Mouse (Mus musculus) heart, adult 2 months (tissue): ENCODE measurements at regions not wholly inside any gene's neighbourhood (a gene's known extent, or its start where the extent isn't known, plus 50 kb on each side); places are given as distances from the start of the nearest gene placed in this dataset.

Experiments used
- DNase-seq, 2 experiments: peaks; one replicate each; pipeline ENCODE4 v3.0.0; 2021
- H3K27ac ChIP-seq: fragments of 200-600 bp; 2 replicates; pipeline ENCODE4 v1.8.1; 2022
- H3K27me3 ChIP-seq: fragments of 200-500 bp; 2 replicates; pipeline ENCODE4 v1.6.1; 2012; ENCODE audit warnings: mild to moderate bottlenecking, low read length, inconsistent platforms, mixed read lengths; ENCODE audit not compliant: control insufficient read depth, insufficient read depth
- H3K36me3 ChIP-seq: fragments of 200-500 bp; 2 replicates; pipeline ENCODE4 v1.6.1; 2012; ENCODE audit warnings: low read length, inconsistent platforms; ENCODE audit not compliant: control insufficient read depth, insufficient read depth
- H3K4me1 ChIP-seq: fragments of 200-500 bp; 2 replicates; pipeline ENCODE4 v1.6.1; 2011; ENCODE audit warnings: low read length; ENCODE audit not compliant: control insufficient read depth, insufficient read depth
- H3K4me3 ChIP-seq: fragments of 200-600 bp; 2 replicates; pipeline ENCODE4 v1.8.1; 2022
- H3K79me2 ChIP-seq: fragments of 200-500 bp; replicated peaks from 2 replicates; pipeline ENCODE4 v1.6.1; 2012; ENCODE audit warnings: mild to moderate bottlenecking, inconsistent platforms, low read length, moderate library complexity, mixed read lengths; ENCODE audit not compliant: control insufficient read depth, insufficient read depth
- H3K9ac ChIP-seq: fragments of 200-500 bp; 2 replicates; pipeline ENCODE4 v1.6.1; 2012; ENCODE audit warnings: low read depth, mild to moderate bottlenecking, control low read depth, inconsistent platforms, low read length, mixed read lengths
- CTCF ChIP-seq: fragments of 200-600 bp; IDR thresholded peaks from 2 replicates; pipeline ENCODE4 v1.8.1; 2022; ENCODE audit warnings: antibody characterized with exemption, mild to moderate bottlenecking, moderate library complexity
- EP300 ChIP-seq: fragments of 200-500 bp; IDR thresholded peaks from 2 replicates; pipeline ENCODE4 v1.6.1; 2011; ENCODE audit warnings: low read depth, low read length, control low read depth; ENCODE audit not compliant: insufficient read depth
- POLR2A ChIP-seq: fragments of 200-500 bp; IDR thresholded peaks from 2 replicates; pipeline ENCODE4 v1.6.1; 2011; ENCODE audit warnings: mild to moderate bottlenecking, low read depth, low read length, control low read depth; ENCODE audit not compliant: insufficient read depth
- WGBS: fragments of 180-500 bp; shearing (Covaris S2); methylation state at CpG from one replicate; pipeline ENCODE4 v1.1.7; 2018; 5-methylcytosine and 5-hydroxymethylcytosine counted together
- intact Hi-C: fragments of 180-260 bp; cut with DNase I; formaldehyde crosslinking; loops from one replicate; pipeline ENCODE4 v1.15.1; 2025

DNA sequence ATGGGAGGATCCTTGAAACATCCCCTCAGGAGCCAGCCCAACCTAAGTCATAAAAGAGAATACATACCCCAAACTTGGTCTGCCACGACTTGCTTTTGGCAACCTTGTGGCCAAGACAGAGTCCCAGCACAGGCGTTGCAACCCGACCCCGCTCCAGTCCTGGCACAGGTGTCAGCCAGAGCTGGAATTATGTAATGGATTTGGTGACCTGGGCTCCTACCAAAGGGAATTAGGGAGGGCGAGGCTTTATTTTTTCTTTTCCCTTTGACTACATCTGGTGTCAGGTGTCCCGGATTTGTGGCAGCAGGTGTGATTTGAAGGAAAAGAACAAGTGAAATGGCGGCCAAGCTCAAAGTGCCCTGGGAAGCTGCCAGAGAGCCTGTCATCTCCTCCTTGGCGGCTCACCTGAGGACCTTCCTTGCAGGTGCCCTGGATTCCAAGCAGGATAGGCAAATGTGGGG, 212.9 kb downstream of the Mef2c start:
- TF ChIP-seq EP300 (no peak), POLR2A (no peak), CTCF (no peak)
- peaks cover 36% of the 10 kb centered on the region for H3K27me3 ChIP-seq

DNA sequence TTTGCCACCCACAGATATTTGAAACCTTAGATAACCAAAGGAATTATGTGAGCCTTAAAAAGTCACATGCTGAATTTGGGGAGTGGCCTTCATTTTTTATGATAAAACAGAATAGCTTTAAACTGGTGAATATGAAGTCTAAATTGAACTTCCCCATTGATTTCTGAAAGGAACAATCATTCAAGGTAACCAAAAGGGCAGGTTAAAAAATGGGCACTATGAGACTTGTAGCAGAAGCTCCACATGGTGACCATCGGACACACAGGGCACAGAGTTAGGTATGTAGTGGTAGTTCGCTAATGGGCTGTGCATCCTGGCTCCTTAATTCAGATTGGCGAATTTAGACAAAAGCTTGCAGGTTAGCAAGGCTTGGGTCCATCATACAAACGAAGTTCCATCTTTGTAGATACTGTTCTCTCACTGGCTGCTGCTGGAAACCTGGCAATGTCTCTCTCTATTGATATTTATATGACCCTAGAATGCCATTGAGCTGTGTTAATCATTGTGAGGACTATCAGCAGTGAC, 213.9 kb downstream of the Mef2c start:
- H3K4me3 ChIP-seq: no peak overlapping the region
- no peaks in the 10 kb centered on the region for H3K4me1 ChIP-seq
- no peak for DNase-seq
- H3K79me2 ChIP-seq: no peaks in the 10 kb centered on the region
- intact Hi-C loops: no loop called here
- TF ChIP-seq CTCF (no peak), EP300 (no peak), POLR2A (no peak)
- no peak overlapping the region for H3K27ac ChIP-seq
- peaks cover 37% of the 10 kb centered on the region for H3K27me3 ChIP-seq
- WGBS: 12% methylated on average over 4 of the region's 4 CpGs
- no peaks in the 10 kb centered on the region for H3K36me3 ChIP-seq
- no peak overlapping the region for H3K9ac ChIP-seq

More for the DNA sequence above, 212.9 kb downstream of the Mef2c start:
- H3K79me2 ChIP-seq: no peaks in the 10 kb centered on the region
- WGBS: 7% methylated on average over 8 of the region's 8 CpGs
- intact Hi-C loops: no loop called here
- no peak overlapping the region for H3K9ac ChIP-seq
- H3K4me3 ChIP-seq: no peak overlapping the region
- no peaks in the 10 kb centered on the region for H3K36me3 ChIP-seq
- no peak for DNase-seq
- H3K4me1 ChIP-seq: no peaks in the 10 kb centered on the region
- H3K27ac ChIP-seq: no peak overlapping the region

DNA sequence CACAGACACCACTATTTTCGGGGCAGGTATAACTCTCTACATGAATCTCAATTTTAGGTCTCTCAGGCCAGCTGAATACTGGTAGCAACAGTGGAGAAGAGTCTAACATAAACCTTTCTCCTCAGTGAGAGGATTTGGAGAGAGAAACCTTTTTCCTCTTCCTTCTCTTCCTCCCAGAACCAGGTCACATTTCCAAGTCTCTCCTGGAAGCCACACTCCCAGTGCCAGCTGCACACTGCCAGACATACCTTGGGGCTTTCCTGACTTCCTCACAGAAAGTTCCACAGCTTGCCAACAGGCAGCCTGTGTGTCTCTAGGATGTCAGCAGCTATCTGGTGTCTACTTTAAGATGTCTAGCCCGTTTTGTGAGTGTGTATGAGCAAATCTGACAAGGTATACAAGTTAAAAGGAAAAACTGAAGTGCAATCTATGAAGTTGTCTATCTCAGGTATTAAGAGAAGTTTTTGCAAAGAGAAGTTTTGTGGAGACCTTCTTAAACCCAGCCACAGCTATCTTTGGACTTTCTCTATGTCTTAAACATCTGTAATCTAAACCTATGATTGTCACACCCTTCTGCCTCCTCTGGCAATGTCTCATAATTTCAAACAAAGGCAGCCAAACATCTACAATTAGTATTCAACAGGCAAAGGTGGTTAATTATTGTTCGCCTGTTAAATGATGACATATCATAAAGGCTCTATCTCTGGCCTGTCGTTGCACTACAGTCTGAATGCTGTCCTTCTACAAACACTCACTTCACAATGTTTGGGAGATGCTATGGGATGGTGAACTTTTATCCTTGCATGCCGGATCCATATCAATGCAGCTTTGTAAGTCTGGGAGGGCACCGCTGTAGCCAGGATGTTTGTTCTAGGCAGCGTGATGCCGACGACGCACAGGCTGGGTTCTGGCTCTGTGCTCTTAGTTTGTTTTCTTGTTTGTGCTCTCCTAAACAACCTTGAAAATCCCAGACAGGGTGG, 214.9 kb downstream of the Mef2c start:
- H3K27me3 ChIP-seq: peaks cover 34% of the 10 kb centered on the region

DNA sequence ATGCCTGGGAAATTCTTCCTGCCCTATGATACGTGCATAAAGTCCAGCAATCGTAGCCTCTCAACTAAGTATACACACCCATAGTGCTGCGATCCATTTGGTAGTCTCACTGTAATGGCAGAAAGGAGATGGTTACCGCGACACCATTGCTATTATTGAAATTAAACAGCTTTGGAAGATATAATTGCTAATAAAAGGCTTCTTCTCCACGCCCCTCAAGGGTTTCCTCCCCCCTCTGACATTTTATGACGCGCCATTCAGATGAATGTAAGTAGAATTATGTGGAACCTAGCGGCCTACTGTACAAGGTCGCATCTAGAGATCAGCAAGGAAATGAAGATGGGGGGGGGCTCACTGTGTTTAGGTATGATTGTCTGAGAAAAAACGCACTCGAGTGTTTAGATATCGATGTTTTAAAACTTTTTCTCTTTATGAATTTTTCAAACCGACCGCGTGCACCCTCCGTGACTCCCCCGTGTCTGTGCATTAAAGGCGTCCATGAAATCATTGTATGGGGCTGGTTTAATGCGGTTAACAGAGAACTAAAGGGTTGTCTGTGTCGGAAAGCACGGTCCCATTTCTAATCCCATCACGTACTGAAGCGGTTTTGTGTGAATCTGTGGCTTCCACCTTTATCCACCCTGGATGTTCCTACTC, 215.9 kb downstream of the Mef2c start:
- Histone ChIP-seq H3K4me1 (no peaks in the 10 kb centered on the region), H3K27ac (no peak overlapping the region), H3K79me2 (no peaks in the 10 kb centered on the region), H3K4me3 (no peak overlapping the region), H3K9ac (no peak overlapping the region), H3K27me3 (peaks cover 33% of the 10 kb centered on the region), H3K36me3 (no peaks in the 10 kb centered on the region)
- intact Hi-C loops: no loop called here
- WGBS: 10% methylated on average over 24 of the region's 24 CpGs
- DNase-seq: no peak
- no peak for TF ChIP-seq EP300

More for the DNA sequence above, 214.9 kb downstream of the Mef2c start:
- no peaks in the 10 kb centered on the region for H3K4me1 ChIP-seq
- TF ChIP-seq EP300 (no peak), POLR2A (no peak), CTCF (no peak)
- WGBS: 11% methylated on average over 10 of the region's 10 CpGs
- intact Hi-C loops: no loop called here
- no peak for DNase-seq
- H3K79me2 ChIP-seq: no peaks in the 10 kb centered on the region
- H3K27ac ChIP-seq: no peak overlapping the region
- H3K36me3 ChIP-seq: no peaks in the 10 kb centered on the region
- H3K4me3 ChIP-seq: no peak overlapping the region
- no peak overlapping the region for H3K9ac ChIP-seq

DNA sequence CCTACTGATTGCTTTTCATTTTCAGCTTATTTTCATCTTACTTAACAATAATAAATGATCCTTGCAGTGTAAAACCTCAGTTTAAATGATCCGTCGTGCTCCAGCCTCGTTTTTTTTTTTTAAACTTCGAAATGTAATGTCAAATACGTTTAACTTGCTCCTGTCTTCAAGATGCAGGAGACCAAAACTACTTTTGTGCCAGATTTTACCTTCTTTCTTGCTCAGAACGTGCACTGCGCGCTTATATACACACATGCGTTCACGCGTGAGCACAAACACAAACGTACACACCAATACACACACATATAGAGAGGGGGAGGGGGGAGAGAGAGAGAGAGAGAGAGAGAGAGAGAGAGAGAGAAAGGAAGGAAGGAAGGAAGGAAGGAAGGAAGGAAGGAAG, 216.5 kb downstream of the Mef2c start:
- H3K27ac ChIP-seq: no peak overlapping the region
- H3K36me3 ChIP-seq: no peaks in the 10 kb centered on the region
- no peak for DNase-seq
- H3K4me1 ChIP-seq: no peaks in the 10 kb centered on the region
- peaks cover 35% of the 10 kb centered on the region for H3K27me3 ChIP-seq
- no peak overlapping the region for H3K9ac ChIP-seq
- 7% methylated on average over 12 of the region's 12 CpGs for WGBS
- H3K4me3 ChIP-seq: no peak overlapping the region
- no peaks in the 10 kb centered on the region for H3K79me2 ChIP-seq
- intact Hi-C loops: no loop called here
- TF ChIP-seq CTCF (no peak), POLR2A (no peak), EP300 (no peak)
